In the genomic region with DNA sequence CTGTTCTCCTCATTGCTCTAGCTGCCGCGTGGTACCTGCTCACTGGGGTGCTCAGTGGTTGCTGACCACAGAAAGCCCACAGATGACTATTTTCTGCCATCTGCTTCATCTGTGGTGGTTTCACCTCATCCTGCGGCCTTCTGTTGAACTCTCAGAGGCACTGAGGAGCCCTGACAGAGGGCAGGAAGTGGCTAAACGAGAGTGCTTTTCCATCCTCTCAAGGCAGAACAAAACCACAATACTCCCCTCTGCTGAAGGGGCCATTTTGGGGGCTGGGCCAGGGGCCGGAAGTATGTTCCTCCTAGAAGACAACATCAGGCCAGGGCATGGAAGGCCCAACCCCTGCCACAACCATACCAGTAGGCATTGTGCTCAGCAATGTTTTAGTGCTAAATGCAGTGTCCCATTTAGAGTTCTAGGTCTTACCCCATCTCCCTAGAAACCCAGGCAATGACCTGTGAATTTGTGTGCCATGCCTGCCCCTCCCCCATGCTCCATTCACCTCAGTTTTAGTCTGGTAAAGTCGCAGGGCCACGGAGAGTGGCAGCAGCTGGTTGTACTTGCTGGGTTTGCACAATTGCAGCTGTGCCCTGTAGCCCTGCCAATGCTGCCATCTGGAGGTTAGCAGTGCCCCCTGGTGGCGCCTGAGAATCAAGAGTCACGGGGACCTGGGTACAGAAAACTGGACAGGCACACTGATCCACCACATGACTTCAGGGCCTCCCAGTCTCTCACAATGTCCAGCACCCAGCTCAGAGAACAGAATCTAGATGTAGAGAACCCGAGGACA, we compare ENCODE assay signal across 7 mouse cellular contexts. TPM values are rescaled to one million over a fixed set of nuclear protein-coding genes. Genes with fewer than 3 reads are reported as not detected.
DNase-seq lines count a peak whose midpoint lies in the region; ATAC-seq and TF ChIP-seq lines count a peak whose summit lies in the region.

No protein-coding gene starts in this region.

- H3K4me2 ChIP-seq in embryonic facial prominence, embryonic 12.5 days (replicated peaks) = 0 out of 2 replicates have a peak overlapping the region, but pooled peaks have one; percentile 29
- H3K4me2 ChIP-seq in limb, embryonic 11.5 days (ENCODE audit: low read depth, severe bottlenecking) = 0 out of 2 replicates have a peak overlapping the region, but pooled peaks have one; percentile 12
- H3K4me2 ChIP-seq in midbrain, embryonic 13.5 days (replicated peaks) = peak overlapping the region; percentile 41; the same call in 1 of the 2 replicates

- H3K4me1 ChIP-seq in embryonic facial prominence, embryonic 12.5 days = peaks cover 9% of the 10 kb centered on the region
- peaks cover 6% of the 10 kb centered on the region for H3K4me1 ChIP-seq in heart, adult 2 months (ENCODE audit: control insufficient read depth, insufficient read depth, low read length)
- H3K4me1 ChIP-seq in kidney, adult 2 months (ENCODE audit: control insufficient read depth, insufficient read depth, low read length) = no peaks in the 10 kb centered on the region
- peaks cover 6% of the 10 kb centered on the region; the same call in 1 of the 2 replicates for H3K4me1 ChIP-seq in limb, embryonic 11.5 days (ENCODE audit: control insufficient read depth, insufficient read depth, low read length)
- H3K4me1 ChIP-seq in midbrain, embryonic 13.5 days (replicated peaks) = peaks cover 9% of the 10 kb centered on the region
- peaks cover 2% of the 10 kb centered on the region; the same call in 1 of the 2 replicates for H3K4me1 ChIP-seq in small intestine, adult 2 months (ENCODE audit: control insufficient read depth, insufficient read depth, insufficient read length, low read length)

- no peak for TF ChIP-seq POLR2A in heart, adult 2 months (IDR thresholded peaks at IDR 0.05; ENCODE audit: insufficient read depth, low read depth, low read length)
- no peak for TF ChIP-seq POLR2A in kidney, adult 2 months (IDR thresholded peaks at IDR 0.05; ENCODE audit: low read depth, low read length)
- TF ChIP-seq POLR2A in small intestine, adult 2 months (IDR thresholded peaks at IDR 0.05; ENCODE audit: low read depth, low read length) = no peak

- TF ChIP-seq CTCF in heart, adult 2 months (IDR thresholded peaks at IDR 0.05) = peak; percentile 85
- TF ChIP-seq CTCF in kidney, adult 2 months (conservative IDR thresholded peaks at IDR 0.05; ENCODE audit: insufficient read depth, insufficient read length, low read depth, low read length) = peak; percentile 90
- TF ChIP-seq CTCF in small intestine, adult 2 months (IDR thresholded peaks at IDR 0.05; ENCODE audit: extremely low read depth, insufficient read length, insufficient replicate concordance, low read depth, low read length) = peak; percentile 82; the same call in 1 of the 2 replicates

- no peaks in the 10 kb centered on the region for H3K36me3 ChIP-seq in embryonic facial prominence, embryonic 12.5 days
- H3K36me3 ChIP-seq in heart, adult 2 months (ENCODE audit: control insufficient read depth, insufficient read depth, low read length) = no peaks in the 10 kb centered on the region
- no peaks in the 10 kb centered on the region for H3K36me3 ChIP-seq in kidney, adult 2 months (ENCODE audit: control insufficient read depth, insufficient read depth, low read length)
- H3K36me3 ChIP-seq in limb, embryonic 11.5 days (ENCODE audit: control insufficient read depth, insufficient read depth, low read length) = no peaks in the 10 kb centered on the region
- no peaks in the 10 kb centered on the region for H3K36me3 ChIP-seq in midbrain, embryonic 13.5 days
- no peaks in the 10 kb centered on the region for H3K36me3 ChIP-seq in small intestine, adult 2 months (ENCODE audit: control insufficient read depth, insufficient read depth, low read length)

- H3K27me3 ChIP-seq in embryonic facial prominence, embryonic 12.5 days = no peaks in the 10 kb centered on the region
- H3K27me3 ChIP-seq in heart, adult 2 months (ENCODE audit: control insufficient read depth, insufficient read depth, low read length) = no peaks in the 10 kb centered on the region
- H3K27me3 ChIP-seq in kidney, adult 2 months (replicated peaks; ENCODE audit: control insufficient read depth, insufficient read depth, low read length) = no peaks in the 10 kb centered on the region
- H3K27me3 ChIP-seq in limb, embryonic 11.5 days (ENCODE audit: control insufficient read depth, insufficient read depth, low read length) = no peaks in the 10 kb centered on the region
- H3K27me3 ChIP-seq in midbrain, embryonic 13.5 days = no peaks in the 10 kb centered on the region
- H3K27me3 ChIP-seq in small intestine, adult 2 months (ENCODE audit: control insufficient read depth, insufficient read depth, low read length) = no peaks in the 10 kb centered on the region

- DNase-seq in adrenal gland, postnatal 25 days = peak; percentile 89
- DNase-seq in heart, adult 2 months = peak; percentile 87 to 88
- DNase-seq in kidney, adult 2 months = peak; percentile 93
- DNase-seq in limb, embryonic 11.5 days (ENCODE audit: low spot score) = peak; percentile 91

- H3K4me3 ChIP-seq in embryonic facial prominence, embryonic 12.5 days = no peak overlapping the region
- no peak overlapping the region for H3K4me3 ChIP-seq in heart, adult 2 months
- no peak overlapping the region for H3K4me3 ChIP-seq in kidney, adult 2 months (ENCODE audit: insufficient read depth, low read depth, low read length)
- H3K4me3 ChIP-seq in limb, embryonic 11.5 days (ENCODE audit: low read depth, low read length) = no peak overlapping the region
- no peak overlapping the region for H3K4me3 ChIP-seq in midbrain, embryonic 13.5 days (replicated peaks)
- H3K4me3 ChIP-seq in small intestine, adult 2 months (ENCODE audit: low read depth, low read length) = no peak overlapping the region

- intact Hi-C loops in heart, adult 2 months (cut with DNase I) = loop anchor here (1.0 to 2.0 kb wide), 3 partner anchors 41 to 235 kb away; partner anchors contain the start of gene Adprhl1

- no peak for ATAC-seq in embryonic facial prominence, embryonic 12.5 days (ENCODE audit: insufficient number of reproducible peaks, insufficient read depth, low FRiP score, low TSS enrichment)
- peak; percentile 51 for ATAC-seq in limb, embryonic 11.5 days (ENCODE audit: insufficient number of reproducible peaks, low FRiP score, low TSS enrichment, low read depth)
- ATAC-seq in midbrain, embryonic 13.5 days = peak; percentile 84

- H3K79me2 ChIP-seq in heart, adult 2 months (replicated peaks; ENCODE audit: control insufficient read depth, insufficient read depth, low read length) = no peaks in the 10 kb centered on the region

- no peaks in the 10 kb centered on the region for H3K9me3 ChIP-seq in embryonic facial prominence, embryonic 12.5 days
- no peaks in the 10 kb centered on the region for H3K9me3 ChIP-seq in limb, embryonic 11.5 days (ENCODE audit: control insufficient read depth, low read length)
- H3K9me3 ChIP-seq in midbrain, embryonic 13.5 days = no peaks in the 10 kb centered on the region

- peak; percentile 84; the same call in 1 of the 2 replicates for TF ChIP-seq EP300 in heart, adult 2 months (IDR thresholded peaks at IDR 0.05; ENCODE audit: insufficient read depth, low read depth, low read length)

- 21% methylated on average over 10 of the region's 10 CpGs for whole genome bisulfite sequencing in embryonic facial prominence, embryonic 12.5 days
- WGBS in heart, adult 2 months = 22% methylated on average over 10 of the region's 10 CpGs
- WGBS in kidney, adult 2 months = 20% methylated on average over 10 of the region's 10 CpGs
- WGBS in limb, embryonic 11.5 days = 31% methylated on average over 10 of the region's 10 CpGs
- 29% methylated on average over 10 of the region's 10 CpGs for WGBS in midbrain, embryonic 13.5 days
- 28% methylated on average over 10 of the region's 10 CpGs for WGBS in small intestine, adult 2 months

- H3K9ac ChIP-seq in embryonic facial prominence, embryonic 12.5 days = no peak overlapping the region
- no peak overlapping the region for H3K9ac ChIP-seq in heart, adult 2 months (ENCODE audit: low read depth, low read length)
- no peak overlapping the region for H3K9ac ChIP-seq in limb, embryonic 11.5 days (ENCODE audit: low read length)
- no peak overlapping the region for H3K9ac ChIP-seq in midbrain, embryonic 13.5 days (replicated peaks)

- no peak overlapping the region for H3K27ac ChIP-seq in embryonic facial prominence, embryonic 12.5 days
- peak overlapping the region; percentile 5; the same call in 1 of the 2 replicates for H3K27ac ChIP-seq in heart, adult 2 months
- H3K27ac ChIP-seq in kidney, adult 2 months (ENCODE audit: insufficient read depth, low read depth, low read length) = no peak overlapping the region
- no peak overlapping the region for H3K27ac ChIP-seq in limb, embryonic 11.5 days (replicated peaks; ENCODE audit: low read depth, low read length)
- no peak overlapping the region for H3K27ac ChIP-seq in midbrain, embryonic 13.5 days
- no peak overlapping the region for H3K27ac ChIP-seq in small intestine, adult 2 months (ENCODE audit: insufficient read depth, low read depth, low read length)

RNA-seq across cellular contexts. Expression of gene Grtp1, which starts 13.3 kb away (rescaled TPM):
- total RNA-seq in adrenal gland, postnatal 25 days (2021) = 14.8 and 22.1 TPM in 2 replicates
- polyA plus RNA-seq in embryonic facial prominence, embryonic 12.5 days (2016; fragmentation: Nextera tagmentation; extraction: Ambion mirVana) = 13.1 and 15.0 TPM in 2 replicates
- 1 to 10 TPM; 3.9 to 5.1 TPM for total RNA-seq in heart, adult 2 months (2021)
- polyA plus RNA-seq in heart, adult 2 months (2012; rRNA removed) = 3.8 and 5.6 TPM in 2 replicates
- polyA plus RNA-seq in kidney, adult 2 months (2012; rRNA removed) = 66.4 and 71.2 TPM in 2 replicates
- polyA plus RNA-seq in limb, embryonic 11.5 days (2014; fragmentation: Nextera tagmentation; extraction: Ambion mirVana) = 15.7 and 17.7 TPM in 2 replicates
- polyA plus RNA-seq in midbrain, embryonic 13.5 days (2015; fragmentation: Nextera tagmentation; extraction: Ambion mirVana) = 15.0 and 17.9 TPM in 2 replicates
- polyA plus RNA-seq in small intestine, adult 2 months (2012; rRNA removed) = 22.5 and 58.8 TPM in 2 replicates

RNA-seq across cellular contexts. Expression of gene Adprhl1, which starts 40.3 kb away (rescaled TPM):
- total RNA-seq in adrenal gland, postnatal 25 days (2021) = 1.4 and 1.7 TPM in 2 replicates
- 0.49 TPM in 1 of 2 replicates, not detected in the other for polyA plus RNA-seq in embryonic facial prominence, embryonic 12.5 days (2016; fragmentation: Nextera tagmentation; extraction: Ambion mirVana)
- 100 to 1,000 TPM; 587 to 599 TPM for total RNA-seq in heart, adult 2 months (2021)
- polyA plus RNA-seq in heart, adult 2 months (2012; rRNA removed) = 371 and 464 TPM in 2 replicates
- 0.18 and 0.99 TPM in 2 replicates for polyA plus RNA-seq in kidney, adult 2 months (2012; rRNA removed)
- polyA plus RNA-seq in limb, embryonic 11.5 days (2014; fragmentation: Nextera tagmentation; extraction: Ambion mirVana) = not detected in 2 replicates
- 0.23 TPM in 1 of 2 replicates, not detected in the other for polyA plus RNA-seq in midbrain, embryonic 13.5 days (2015; fragmentation: Nextera tagmentation; extraction: Ambion mirVana)
- polyA plus RNA-seq in small intestine, adult 2 months (2012; rRNA removed) = not detected in 2 replicates

RNA-seq across cellular contexts. Expression of gene Lamp1, which starts 54.7 kb away (rescaled TPM):
- 393 and 413 TPM in 2 replicates for total RNA-seq in adrenal gland, postnatal 25 days (2021)
- polyA plus RNA-seq in embryonic facial prominence, embryonic 12.5 days (2016; fragmentation: Nextera tagmentation; extraction: Ambion mirVana) = 236 and 247 TPM in 2 replicates
- 100 to 1,000 TPM; 406 to 437 TPM for total RNA-seq in heart, adult 2 months (2021)
- polyA plus RNA-seq in heart, adult 2 months (2012; rRNA removed) = 462 and 645 TPM in 2 replicates
- polyA plus RNA-seq in kidney, adult 2 months (2012; rRNA removed) = 1,404 and 1,744 TPM in 2 replicates
- polyA plus RNA-seq in limb, embryonic 11.5 days (2014; fragmentation: Nextera tagmentation; extraction: Ambion mirVana) = 214 and 221 TPM in 2 replicates
- 223 and 242 TPM in 2 replicates for polyA plus RNA-seq in midbrain, embryonic 13.5 days (2015; fragmentation: Nextera tagmentation; extraction: Ambion mirVana)
- polyA plus RNA-seq in small intestine, adult 2 months (2012; rRNA removed) = 355 and 658 TPM in 2 replicates

Comparison
In these comparisons a context has a peak if more than half of its experiments do, and no peak if none do; other contexts are left out.
1. RNA of gene Adprhl1, which starts 40.3 kb away (polyA plus RNA-seq): 371 to 464 TPM in heart, adult 2 months; 0.18 to 0.99 TPM in kidney, adult 2 months, 0.49 TPM in embryonic facial prominence, embryonic 12.5 days, 0.23 TPM in midbrain, embryonic 13.5 days, not detected in limb, embryonic 11.5 days and not detected in small intestine, adult 2 months; every median in the first group is over 100 times any median in the second.
2. Peak in every context shown above with its lines, with median percentiles within 50 percentile points of each other: DNase-seq, H3K4me2 ChIP-seq and CTCF ChIP-seq.